Mouse (Mus musculus) liver, postnatal 0 days (tissue): ENCODE results near the gene Ackr4. TPM values are rescaled to one million over a fixed set of nuclear protein-coding genes. Genes with fewer than 3 reads are reported as not detected.

Source experiments
- ATAC-seq: fragments of 200-750 bp; cut with Nextera tagmentation; 2 replicates; pipeline ENCODE4 v1.8.0; 2017; ENCODE audit warnings: mild to moderate bottlenecking, moderate library complexity
- DNase-seq: peaks from one replicate; pipeline ENCODE4 v3.0.0-alpha.2; 2016
- H3K27ac ChIP-seq: fragments of 300-500 bp; sonication (generic); 2 replicates; pipeline ENCODE4 v1.5.1; 2014; ENCODE audit warnings: antibody characterized with exemption, moderate library complexity, mild to moderate bottlenecking, low read depth
- H3K27me3 ChIP-seq: fragments of 300-500 bp; sonication (generic); 2 replicates; pipeline ENCODE4 v1.6.1; 2014; ENCODE audit warnings: low read length, control low read depth, mixed read lengths; ENCODE audit not compliant: insufficient read depth
- H3K36me3 ChIP-seq: fragments of 300-500 bp; sonication (generic); replicated peaks from 2 replicates; pipeline ENCODE4 v1.6.1; 2014; ENCODE audit warnings: mild to moderate bottlenecking, control low read depth, low read length, moderate library complexity, mixed read lengths; ENCODE audit not compliant: insufficient read depth
- H3K4me1 ChIP-seq: fragments of 300-500 bp; sonication (generic); 2 replicates; pipeline ENCODE4 v1.6.1; 2014; ENCODE audit warnings: antibody characterized with exemption, mild to moderate bottlenecking, control low read depth; ENCODE audit not compliant: insufficient read depth
- H3K4me2 ChIP-seq: fragments of 300-500 bp; sonication (generic); 2 replicates; pipeline ENCODE4 v1.6.1; 2014; ENCODE audit warnings: low read depth, mild to moderate bottlenecking, low read length, moderate library complexity, mixed read lengths
- H3K4me3 ChIP-seq: fragments of 300-500 bp; sonication (generic); 2 replicates; pipeline ENCODE4 v1.5.1; 2014; ENCODE audit warnings: low read depth, low read length
- H3K9ac ChIP-seq: fragments of 300-500 bp; sonication (generic); replicated peaks from 2 replicates; pipeline ENCODE4 v1.6.1; 2014; ENCODE audit warnings: mild to moderate bottlenecking, moderate library complexity
- H3K9me3 ChIP-seq: fragments of 300-500 bp; sonication (generic); 2 replicates; pipeline ENCODE4 v1.6.1; 2016; ENCODE audit warnings: mild to moderate bottlenecking, control low read depth, low read length, mixed read lengths
- CTCF ChIP-seq: sonication (generic); IDR thresholded peaks from 2 replicates; pipeline ENCODE4 v1.5.1; 2016; ENCODE audit warnings: antibody characterized with exemption, low read depth
- EP300 ChIP-seq: IDR thresholded peaks from 2 replicates; pipeline ENCODE4 v1.6.1; 2016; ENCODE audit warnings: antibody characterized with exemption, low read depth, mild to moderate bottlenecking
- WGBS: fragments of 180-500 bp; shearing (Covaris S2); extraction: QIAGEN DNeasy Blood & Tissue Kit; methylation state at CpG from one replicate; pipeline ENCODE4 v1.1.7; 2014; ENCODE audit not compliant: insufficient replicate concordance; 5-methylcytosine and 5-hydroxymethylcytosine counted together
- polyA plus RNA-seq: library from polyadenylated mRNA; unstranded; fragments of >200 nt; fragmentation: Nextera tagmentation; extraction: Ambion mirVana; gene quantifications from 2 replicates; pipeline ENCODE4 v1.2.1, GENCODE M21; 2015

Ackr4 gene
- 0.89 and 0.97 TPM in 2 replicates for polyA plus RNA-seq

DNA sequence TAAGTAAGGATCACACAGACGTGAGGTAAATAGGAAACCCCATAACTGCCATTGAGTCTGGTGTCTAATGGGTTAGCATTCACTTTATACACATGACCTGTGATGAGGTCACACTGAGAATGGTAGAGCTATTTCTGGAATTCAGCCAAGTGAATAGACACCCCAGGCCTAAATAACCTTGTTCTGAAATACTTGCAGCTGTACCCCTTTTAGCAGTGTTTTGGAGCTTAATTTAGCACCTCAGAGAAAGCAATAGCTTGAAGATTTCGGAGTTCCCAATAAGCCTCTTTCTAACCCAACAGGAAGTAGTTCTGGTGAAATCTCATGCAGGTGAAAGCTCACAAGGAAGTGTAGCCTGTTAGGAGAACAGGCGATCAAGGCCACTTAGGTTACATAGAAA is at the start of gene Ackr4:
TSS of gene Ackr4 (minus strand) at position 101 of the 400 bp plus-strand sequence.
- no peak for DNase-seq
- H3K9me3 ChIP-seq: no peaks in the 10 kb centered on the region
- no peaks in the 10 kb centered on the region for H3K27me3 ChIP-seq
- no peak within 1 kb of the TSS for H3K4me3 ChIP-seq
- WGBS: 75% methylated on average over 3 of the region's 3 CpGs
- no peaks in the 10 kb centered on the region for H3K4me1 ChIP-seq
- no peak within 1 kb of the TSS for H3K4me2 ChIP-seq
- no peak for ATAC-seq
- TF ChIP-seq EP300 (no peak), CTCF (no peak)
- peaks cover 17% of the 10 kb centered on the region for H3K36me3 ChIP-seq
- H3K27ac ChIP-seq: no peak within 1 kb of the TSS
- no peak within 1 kb of the TSS for H3K9ac ChIP-seq

DNA sequence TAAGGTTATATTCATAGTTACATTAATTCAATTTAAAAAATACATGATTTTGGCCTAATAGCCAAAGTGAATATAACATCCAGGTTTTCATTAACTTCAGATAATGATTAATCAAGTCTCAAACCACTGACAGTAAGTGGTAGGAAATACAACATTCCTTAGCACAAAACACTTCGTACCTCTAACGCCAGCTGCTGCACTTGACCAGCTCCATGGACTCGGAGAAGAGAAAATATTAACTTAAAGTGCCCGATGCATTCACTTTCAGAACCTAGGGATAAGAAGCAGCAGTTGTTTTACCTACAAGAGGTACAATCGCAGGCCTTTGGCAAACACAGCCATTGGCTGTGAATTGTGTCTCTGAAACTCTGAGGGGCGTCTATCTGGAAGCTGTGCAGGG is 45.6 kb upstream of the Ackr4 start:
- H3K9ac ChIP-seq: no peak overlapping the region
- H3K4me3 ChIP-seq: no peak overlapping the region
- no peaks in the 10 kb centered on the region for H3K4me1 ChIP-seq
- no peak for DNase-seq
- no peaks in the 10 kb centered on the region for H3K9me3 ChIP-seq
- H3K27ac ChIP-seq: peak overlapping the region; percentile 81; the same call in 1 of the 2 replicates
- peaks cover 44% of the 10 kb centered on the region for H3K36me3 ChIP-seq
- no peaks in the 10 kb centered on the region for H3K27me3 ChIP-seq
- 82% methylated on average over 6 of the region's 6 CpGs for WGBS
- no peak for ATAC-seq
- H3K4me2 ChIP-seq: no peak overlapping the region
- no peak for TF ChIP-seq CTCF
- no peak for TF ChIP-seq EP300

DNA sequence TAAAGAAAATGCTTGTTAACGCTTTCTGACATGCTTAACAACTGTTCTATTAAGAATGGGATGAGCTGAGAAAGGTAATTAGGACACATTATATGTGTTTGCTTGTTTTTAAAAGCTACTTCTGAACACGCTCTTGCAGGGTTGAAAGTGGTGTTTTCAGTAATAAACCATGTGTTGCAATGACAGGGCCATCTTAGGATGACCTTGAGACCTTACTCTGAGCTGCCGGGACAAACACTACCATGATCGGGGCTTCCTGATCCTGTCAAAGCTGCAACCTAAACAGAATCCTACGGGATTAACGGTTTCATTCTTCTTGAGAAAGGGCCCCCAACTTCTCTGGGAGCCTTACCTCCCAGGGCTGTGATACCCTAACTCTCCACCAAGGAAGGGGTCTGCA is 44.9 kb upstream of the Ackr4 start:
- Histone ChIP-seq H3K36me3 (peaks cover 44% of the 10 kb centered on the region), H3K9me3 (no peaks in the 10 kb centered on the region), H3K27me3 (no peaks in the 10 kb centered on the region), H3K27ac (peak overlapping the region; percentile 81), H3K4me1 (no peaks in the 10 kb centered on the region), H3K4me2 (no peak overlapping the region), H3K9ac (no peak overlapping the region), H3K4me3 (no peak overlapping the region)
- no peak for DNase-seq
- TF ChIP-seq EP300: no peak
- peak; percentile 67; the same call in 1 of the 2 replicates for ATAC-seq
- WGBS: 73% methylated on average over 6 of the region's 6 CpGs

DNA sequence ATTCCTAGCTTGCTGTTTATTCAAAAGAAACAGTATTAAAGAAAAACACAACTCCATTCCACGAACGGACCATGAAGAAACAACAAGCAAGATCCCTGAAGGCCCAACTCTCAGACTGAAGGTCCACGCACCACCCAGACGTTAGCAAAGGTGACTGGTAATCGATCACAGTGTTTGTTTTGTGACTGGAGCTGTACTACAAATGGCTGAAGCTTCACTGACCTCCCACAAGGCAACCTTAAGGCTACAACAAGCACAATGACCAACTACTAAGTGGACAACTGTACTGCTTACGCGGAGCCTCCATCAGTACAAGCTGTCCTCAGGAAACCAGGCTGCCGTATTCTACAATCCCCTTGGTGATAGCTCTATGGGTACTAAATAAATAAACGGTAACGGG is 43.3 kb upstream of the Ackr4 start:
- WGBS: 76% methylated on average over 10 of the region's 10 CpGs
- ATAC-seq (peak; percentile 57), DNase-seq (no peak)
- peaks cover 46% of the 10 kb centered on the region for H3K36me3 ChIP-seq
- TF ChIP-seq CTCF: no peak
- no peak for TF ChIP-seq EP300
- no peaks in the 10 kb centered on the region for H3K4me1 ChIP-seq
- no peaks in the 10 kb centered on the region for H3K27me3 ChIP-seq
- H3K9me3 ChIP-seq: no peaks in the 10 kb centered on the region
- H3K4me2 ChIP-seq: no peak overlapping the region
- H3K4me3 ChIP-seq: no peak overlapping the region
- 0 out of 2 replicates have a peak overlapping the region, but pooled peaks have one; percentile 8 for H3K27ac ChIP-seq
- H3K9ac ChIP-seq: no peak overlapping the region

DNA sequence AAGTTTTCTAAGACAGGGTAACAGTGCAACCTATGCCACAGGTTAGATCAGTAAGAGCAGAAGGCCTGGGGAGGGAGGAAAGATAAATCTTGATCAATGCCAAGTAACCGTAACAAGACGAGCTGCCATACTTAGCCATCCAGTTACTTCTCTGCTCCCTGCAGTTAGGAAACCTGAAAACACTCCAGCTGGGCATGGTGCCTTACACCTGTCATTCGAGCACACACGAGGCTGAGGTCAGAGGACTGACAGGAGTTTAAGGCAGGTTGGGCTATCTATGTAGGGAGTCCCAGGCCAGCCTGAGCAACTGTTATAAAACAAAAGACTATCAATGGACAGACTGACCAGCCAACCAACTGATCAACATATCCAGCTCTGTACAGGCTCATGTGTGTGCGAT is 39.2 kb upstream of the Ackr4 start:
- Histone ChIP-seq H3K27ac (no peak overlapping the region), H3K9me3 (no peaks in the 10 kb centered on the region)

DNA sequence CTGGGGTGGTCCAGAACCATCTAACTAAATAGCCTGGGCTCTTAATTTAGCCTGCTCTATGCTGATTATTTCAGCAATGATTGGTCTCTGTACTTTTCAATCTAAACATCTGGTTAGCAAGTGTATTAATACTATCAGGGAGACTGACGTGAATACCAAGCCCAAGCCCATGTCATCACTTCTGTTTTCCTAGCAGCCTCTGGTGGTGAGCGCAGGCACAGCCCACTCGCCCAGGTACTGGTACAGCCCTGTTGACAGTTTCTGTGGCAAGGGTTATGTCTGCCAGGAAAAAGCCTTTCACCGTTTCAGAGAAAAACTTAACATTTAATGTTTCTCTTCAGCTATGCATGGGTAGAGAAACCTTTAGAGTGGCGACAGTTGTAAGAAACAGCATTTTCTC is 37.5 kb upstream of the Ackr4 start:
- Histone ChIP-seq H3K9me3 (no peaks in the 10 kb centered on the region), H3K27me3 (no peaks in the 10 kb centered on the region), H3K4me2 (no peak overlapping the region), H3K9ac (no peak overlapping the region), H3K36me3 (peaks cover 69% of the 10 kb centered on the region), H3K4me1 (no peaks in the 10 kb centered on the region), H3K27ac (no peak overlapping the region), H3K4me3 (no peak overlapping the region)
- no peak for DNase-seq
- no peak for ATAC-seq
- TF ChIP-seq EP300: no peak
- TF ChIP-seq CTCF: peak; percentile 28
- 82% methylated on average over 5 of the region's 5 CpGs for WGBS

More for the DNA sequence above, 39.2 kb upstream of the Ackr4 start:
- WGBS: 82% methylated on average over 5 of the region's 5 CpGs
- TF ChIP-seq EP300: no peak
- TF ChIP-seq CTCF: no peak
- peaks cover 64% of the 10 kb centered on the region for H3K36me3 ChIP-seq
- no peak for DNase-seq
- no peak overlapping the region for H3K4me3 ChIP-seq
- no peaks in the 10 kb centered on the region for H3K27me3 ChIP-seq
- no peak for ATAC-seq
- no peak overlapping the region for H3K9ac ChIP-seq
- H3K4me1 ChIP-seq: no peaks in the 10 kb centered on the region
- no peak overlapping the region for H3K4me2 ChIP-seq

DNA sequence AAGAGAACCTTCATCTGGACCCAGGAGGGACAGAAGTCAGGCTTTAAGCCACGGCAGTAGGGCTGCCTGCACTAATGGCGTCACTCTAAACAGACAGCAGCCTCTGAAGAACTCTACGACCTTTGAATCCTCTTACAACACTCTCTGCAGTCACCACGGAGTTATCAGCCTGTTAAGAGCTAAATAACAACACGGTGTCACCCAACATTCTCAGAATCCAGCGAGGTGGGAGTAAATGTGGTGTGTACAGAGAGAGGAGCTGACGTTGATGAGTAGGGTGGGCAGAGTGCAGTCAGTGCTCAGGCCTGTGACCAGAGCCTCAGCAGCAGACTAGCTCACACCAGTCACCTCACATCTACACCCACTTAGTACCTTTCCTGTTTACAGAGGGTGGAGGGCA is 34.4 kb upstream of the Ackr4 start:
- peaks cover 76% of the 10 kb centered on the region for H3K36me3 ChIP-seq
- DNase-seq (peak; percentile 45), ATAC-seq (peak; percentile 99)
- H3K4me3 ChIP-seq: no peak overlapping the region
- WGBS: 58% methylated on average over 7 of the region's 7 CpGs
- no peak overlapping the region for H3K9ac ChIP-seq
- TF ChIP-seq EP300 (peak; percentile 59; the same call in 1 of the 2 replicates), CTCF (no peak)
- H3K27me3 ChIP-seq: no peaks in the 10 kb centered on the region
- no peaks in the 10 kb centered on the region for H3K9me3 ChIP-seq
- peak overlapping the region; percentile 85 for H3K27ac ChIP-seq
- H3K4me2 ChIP-seq: no peak overlapping the region
- H3K4me1 ChIP-seq: no peaks in the 10 kb centered on the region
